In the genomic region with DNA sequence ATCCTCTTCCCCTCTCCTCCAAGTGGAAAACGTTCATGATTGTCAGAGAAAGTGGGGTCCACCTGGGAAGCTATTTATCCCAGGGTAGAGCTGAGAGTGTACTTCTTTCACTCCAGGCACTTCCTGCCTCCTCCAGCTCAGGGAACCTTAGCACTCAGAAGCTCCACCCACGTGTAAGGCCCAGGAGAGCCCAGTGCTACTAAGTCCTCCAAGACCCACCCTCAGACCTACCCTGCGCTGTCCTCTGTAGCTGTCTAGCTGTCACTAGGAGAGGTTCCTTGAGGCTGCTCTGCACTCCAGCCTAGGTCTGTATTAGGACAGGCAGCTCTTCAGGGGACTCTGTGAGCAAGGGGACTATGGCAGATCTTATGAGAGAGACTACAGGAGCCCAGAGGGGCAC, we compare ENCODE assay signal across 16 mouse cellular contexts. TPM values are rescaled to one million over a fixed set of nuclear protein-coding genes. Genes with fewer than 3 reads are reported as not detected.
A peak's percentile ranks its signal among the peaks of the same experiment; 100 is the strongest.
DNase-seq lines count a peak whose midpoint lies in the region; ATAC-seq and TF ChIP-seq lines count a peak whose summit lies in the region.
"Had no signal": no experiment of that assay in that cellular context is flagged by ENCODE, and none has a peak within 500 bp of the region (broad histone marks: within the 10 kb centered on the region; RNA-seq: fewer than 3 reads in every experiment).

No protein-coding gene starts in this region.

- CTCF ChIA-PET in Patski (lab: Charles Lee): interaction anchor here (0.6 to 7.1 kb wide), 27 partner anchors 10 to 308 kb away, joined by 3 to 78 read pairs (median 4); no protein-coding TSS in a partner anchor

- POLR2A ChIA-PET in Patski (lab: Charles Lee): interaction anchor here (1.0 to 1.8 kb wide), 3 partner anchors 10 to 118 kb away, joined by 3 to 6 read pairs (median 5); no protein-coding TSS in a partner anchor

- H3K9me3 ChIP-seq in intestine, embryonic 15.5 days: no peaks in the 10 kb centered on the region
- no peaks in the 10 kb centered on the region for H3K9me3 ChIP-seq in intestine, postnatal 0 days (ENCODE audit: control insufficient read depth)
- no peaks in the 10 kb centered on the region for H3K9me3 ChIP-seq in lung, embryonic 16.5 days (ENCODE audit: control insufficient read depth, low read length)
- H3K9me3 ChIP-seq: G1E; heart, embryonic 12.5 days had no signal

- no peak overlapping the region for H3K4me2 ChIP-seq in intestine, embryonic 15.5 days (replicated peaks)
- no peak overlapping the region for H3K4me2 ChIP-seq in intestine, postnatal 0 days (replicated peaks; ENCODE audit: low read depth)
- H3K4me2 ChIP-seq in lung, embryonic 16.5 days (ENCODE audit: low read depth, low read length): no peak overlapping the region
- H3K4me2 ChIP-seq: heart, embryonic 12.5 days had no signal

- no peak overlapping the region for H3K9ac ChIP-seq in intestine, embryonic 15.5 days
- no peak overlapping the region for H3K9ac ChIP-seq in intestine, postnatal 0 days (ENCODE audit: low read depth, low read length)
- no peak overlapping the region for H3K9ac ChIP-seq in lung, embryonic 16.5 days (ENCODE audit: low read length)
- H3K9ac ChIP-seq: heart, embryonic 12.5 days had no signal

- in situ Hi-C loops in Patski (cut with MboI; ENCODE audit: low pct_unique_long_range_greater_than_20kb): loop anchor here (10.0 kb wide), 1 partner anchor 136 kb away; a partner anchor contains a TSS

- no peak for TF ChIP-seq CTCF in intestine, postnatal 0 days (IDR thresholded peaks at IDR 0.05; ENCODE audit: low read depth)
- no peak for TF ChIP-seq CTCF in Patski (IDR thresholded peaks at IDR 0.05)

- H3K36me3 ChIP-seq in intestine, embryonic 15.5 days: no peaks in the 10 kb centered on the region
- no peaks in the 10 kb centered on the region for H3K36me3 ChIP-seq in intestine, postnatal 0 days (ENCODE audit: control insufficient read depth, insufficient read depth)
- H3K36me3 ChIP-seq in lung, embryonic 16.5 days (ENCODE audit: control insufficient read depth, insufficient read depth, low read length): no peaks in the 10 kb centered on the region
- H3K36me3 ChIP-seq: G1E; heart, embryonic 12.5 days had no signal

- 20% methylated on average over 3 of the region's 3 CpGs for WGBS in intestine, embryonic 15.5 days
- 22% methylated on average over 3 of the region's 3 CpGs for WGBS in intestine, postnatal 0 days
- 21% methylated on average over 3 of the region's 3 CpGs for WGBS in lung, embryonic 16.5 days

- no peaks in the 10 kb centered on the region for H3K4me1 ChIP-seq in intestine, embryonic 15.5 days (replicated peaks)
- H3K4me1 ChIP-seq in intestine, postnatal 0 days (replicated peaks; ENCODE audit: control insufficient read depth, insufficient read depth, low read length): no peaks in the 10 kb centered on the region
- no peaks in the 10 kb centered on the region for H3K4me1 ChIP-seq in lung, embryonic 16.5 days (replicated peaks; ENCODE audit: control insufficient read depth, insufficient read depth, low read length)

- no peak for DNase-seq in lung, postnatal 14 days
- peak; percentile 8 for DNase-seq in Muller cell, postnatal 12 days (ENCODE audit: inconsistent ontology term)
- DNase-seq in Patski (ENCODE audit: low read depth, low spot score): no peak
- no peak for DNase-seq in left cerebral cortex, adult 18-20 months (ENCODE audit: low spot score in 2 of 2)

- H3K27me3 ChIP-seq in intestine, embryonic 15.5 days (replicated peaks): peaks cover 11% of the 10 kb centered on the region
- H3K27me3 ChIP-seq in intestine, postnatal 0 days (replicated peaks; ENCODE audit: control insufficient read depth, insufficient read depth, low read length): 0 out of 2 replicates have a peak, but pooled peaks cover 3% of the 10 kb centered on the region
- no peaks in the 10 kb centered on the region for H3K27me3 ChIP-seq in lung, embryonic 16.5 days (ENCODE audit: control insufficient read depth, insufficient read depth, low read depth, low read length)
- H3K27me3 ChIP-seq in Patski: no peaks in the 10 kb centered on the region

- ATAC-seq in intestine, embryonic 15.5 days: peak; percentile 52; the same call in 1 of the 2 replicates
- ATAC-seq in intestine, postnatal 0 days: no peak; the same call in 1 of the 2 replicates
- peak; percentile 65 for ATAC-seq in lung, embryonic 16.5 days (ENCODE audit: low read depth)
- peak; percentile 9 for ATAC-seq in Patski

- no peak overlapping the region for H3K4me3 ChIP-seq in intestine, embryonic 15.5 days (replicated peaks)
- H3K4me3 ChIP-seq in intestine, postnatal 0 days (ENCODE audit: low read depth, low read length): no peak overlapping the region
- H3K4me3 ChIP-seq in lung, embryonic 16.5 days (ENCODE audit: low read length): no peak overlapping the region
- H3K4me3 ChIP-seq: heart, embryonic 12.5 days had no signal

- no peak overlapping the region for H3K27ac ChIP-seq in intestine, embryonic 15.5 days
- no peak overlapping the region for H3K27ac ChIP-seq in intestine, postnatal 0 days (ENCODE audit: low read depth, low read length)
- H3K27ac ChIP-seq in lung, embryonic 16.5 days (ENCODE audit: low read length): no peak overlapping the region

RNA-seq across cellular contexts. Expression of a gene that starts 3.9 kb away (rescaled TPM):
- polyA plus RNA-seq in intestine, embryonic 15.5 days (2015; fragmentation: Nextera tagmentation; extraction: Ambion mirVana): not detected in 2 replicates
- polyA plus RNA-seq in intestine, postnatal 0 days (2015; fragmentation: Nextera tagmentation; extraction: Ambion mirVana): not detected in 2 replicates
- polyA plus RNA-seq in lung, embryonic 16.5 days (2015; fragmentation: Nextera tagmentation; extraction: Ambion mirVana): not detected in 2 replicates
- not detected for polyA plus RNA-seq in Patski (2021)
- not detected for total RNA-seq in left cerebral cortex, adult 18-20 months (2021)
- total RNA-seq: adrenal gland, adult 18-20 months; gastrocnemius, postnatal 4 days; heart, postnatal 36 days had no signal
- polyA plus RNA-seq: forebrain, embryonic 14.5 days; G1E; heart, embryonic 12.5 days; intestine, embryonic 14.5 days; lung, adult 2 months; neural tube, embryonic 14.5 days had no signal

RNA-seq across cellular contexts. Expression of a gene that starts 36.1 kb away (rescaled TPM):
- polyA plus RNA-seq in intestine, embryonic 15.5 days (2015; fragmentation: Nextera tagmentation; extraction: Ambion mirVana): 0.13 TPM in 1 of 2 replicates, not detected in the other
- not detected in 2 replicates for polyA plus RNA-seq in intestine, postnatal 0 days (2015; fragmentation: Nextera tagmentation; extraction: Ambion mirVana)
- 0.28 TPM in 1 of 2 replicates, not detected in the other for polyA plus RNA-seq in lung, embryonic 16.5 days (2015; fragmentation: Nextera tagmentation; extraction: Ambion mirVana)
- 0.10 TPM for polyA plus RNA-seq in Patski (2021)
- 1 to 10 TPM; 2.0 to 2.5 TPM for total RNA-seq in left cerebral cortex, adult 18-20 months (2021)
- total RNA-seq: adrenal gland, adult 18-20 months; gastrocnemius, postnatal 4 days; heart, postnatal 36 days had no signal
- polyA plus RNA-seq: G1E; intestine, embryonic 14.5 days; lung, adult 2 months; neural tube, embryonic 14.5 days had no signal

RNA-seq across cellular contexts. Expression of a gene that starts 40.9 kb away (rescaled TPM):
- polyA plus RNA-seq in intestine, embryonic 15.5 days (2015; fragmentation: Nextera tagmentation; extraction: Ambion mirVana): 1.0 and 2.6 TPM in 2 replicates
- polyA plus RNA-seq in intestine, postnatal 0 days (2015; fragmentation: Nextera tagmentation; extraction: Ambion mirVana): 1.7 and 2.2 TPM in 2 replicates
- polyA plus RNA-seq in lung, embryonic 16.5 days (2015; fragmentation: Nextera tagmentation; extraction: Ambion mirVana): 1.3 and 1.8 TPM in 2 replicates
- polyA plus RNA-seq in Patski (2021): 25.5 TPM
- total RNA-seq in left cerebral cortex, adult 18-20 months (2021): 100 to 1,000 TPM; 388 to 416 TPM
- polyA plus RNA-seq: G1E had no signal
